Mouse (Mus musculus) heart, adult 2 months (tissue): ENCODE measurements at regions not wholly inside any gene's neighbourhood (a gene's known extent, or its start where the extent isn't known, plus 50 kb on each side); places are given as distances from the start of the nearest gene placed in this dataset.

Source experiments
- CTCF ChIP-seq: fragments of 200-600 bp; IDR thresholded peaks from 2 replicates; pipeline ENCODE4 v1.8.1; 2022; ENCODE audit warnings: antibody characterized with exemption, mild to moderate bottlenecking, moderate library complexity
- EP300 ChIP-seq: fragments of 200-500 bp; IDR thresholded peaks from 2 replicates; pipeline ENCODE4 v1.6.1; 2011; ENCODE audit warnings: low read depth, low read length, control low read depth; ENCODE audit not compliant: insufficient read depth

DNA sequence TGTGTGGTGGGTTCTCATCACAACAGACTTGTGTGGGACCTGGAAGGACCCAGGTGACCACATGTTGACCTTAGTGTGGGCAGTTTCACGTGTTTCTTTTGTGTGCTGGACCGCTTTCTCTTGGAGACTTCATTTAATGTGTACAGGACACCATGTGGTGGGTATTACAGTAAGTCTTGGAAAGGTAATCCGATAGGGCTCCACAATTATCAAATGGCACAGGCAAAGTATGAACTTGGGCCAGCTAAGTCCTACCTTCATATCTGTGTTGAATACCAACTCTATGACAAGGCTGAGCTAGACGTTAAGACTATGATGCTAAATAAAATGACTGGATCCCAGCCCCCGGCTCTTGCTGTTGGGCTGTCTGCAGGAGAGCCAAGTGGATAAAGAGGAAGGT is 173.5 kb downstream of the 1500009L16Rik start:
- TF ChIP-seq EP300, result no peak
- no peak for TF ChIP-seq CTCF
